Mouse (Mus musculus): Measurements from ENCODE around the gene Cytip. TPM values are rescaled to one million over a fixed set of nuclear protein-coding genes. Genes with fewer than 3 reads are reported as not detected.

Gene Cytip
- polyA plus RNA-seq (2015; fragmentation: Nextera tagmentation; extraction: Ambion mirVana), result 1.4 and 1.5 TPM in 2 replicates

DNA sequence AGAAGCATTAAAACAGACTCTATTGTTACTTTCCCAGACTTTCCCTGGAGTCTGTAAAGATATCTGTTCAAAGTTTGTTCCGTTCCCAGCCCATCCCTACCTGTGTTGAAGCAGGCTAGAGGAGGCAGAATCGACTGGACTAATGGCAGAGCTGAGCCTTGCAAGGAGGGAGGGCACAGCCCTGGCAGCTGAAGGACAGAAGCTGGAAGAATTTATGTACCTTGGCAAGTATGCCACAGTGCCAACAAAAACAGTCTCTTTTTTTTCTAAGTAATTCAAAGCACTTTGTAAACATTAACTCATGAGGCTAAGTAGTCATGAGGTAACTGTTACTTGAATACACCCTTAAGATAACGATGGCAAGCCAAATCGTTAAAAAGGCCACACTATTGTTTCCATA lies at the start of gene Cytip:
TSS of gene Cytip (minus strand) at position 187 of the 400 bp plus-strand sequence.
- WGBS, result 42% methylated on average over 4 of the region's 4 CpGs
- Histone ChIP-seq H3K4me1 (ENCODE audit: insufficient read depth, low read length) (0 out of 2 replicates have a peak, but pooled peaks cover 4% of the 10 kb centered on the region), H3K4me2 (replicated peaks; ENCODE audit: low read depth, low read length) (peak within 1 kb of the TSS; percentile 25), H3K9me3 (ENCODE audit: low read length) (no peaks in the 10 kb centered on the region), H3K36me3 (ENCODE audit: insufficient read depth, low read length) (no peaks in the 10 kb centered on the region), H3K27me3 (ENCODE audit: insufficient read depth, low read length) (no peaks in the 10 kb centered on the region), H3K9ac (replicated peaks; ENCODE audit: low read length) (no peak within 1 kb of the TSS), H3K27ac (ENCODE audit: low read length) (peak within 1 kb of the TSS; percentile 56; the same call in 1 of the 2 replicates), H3K4me3 (ENCODE audit: low read length) (no peak within 1 kb of the TSS)
- peak; percentile 94 for ATAC-seq (ENCODE audit: low FRiP score, low TSS enrichment)

DNA sequence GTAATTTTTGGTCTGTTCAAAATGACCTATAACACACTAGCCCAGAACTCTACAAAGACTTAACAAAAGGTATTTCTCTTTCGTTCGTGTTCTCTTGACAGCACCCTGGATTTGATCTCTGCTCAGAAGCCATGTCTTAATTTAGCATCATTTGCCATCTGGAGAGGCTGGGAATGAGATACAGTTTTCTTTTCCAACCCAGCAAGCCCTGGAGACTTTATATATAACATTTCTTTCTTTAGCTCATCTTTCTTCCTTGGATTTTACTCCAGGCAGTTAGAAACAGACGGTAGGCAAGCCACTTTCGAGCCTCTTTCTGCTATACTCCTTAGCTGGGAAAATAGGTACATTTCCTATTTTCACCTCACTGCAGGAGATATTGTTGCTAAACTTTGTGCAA lies 45.3 kb upstream of the Cytip start:
- no peaks in the 10 kb centered on the region for H3K4me1 ChIP-seq (ENCODE audit: insufficient read depth, low read length)
- H3K4me2 ChIP-seq (replicated peaks; ENCODE audit: low read depth, low read length), result no peak overlapping the region
- no peaks in the 10 kb centered on the region for H3K9me3 ChIP-seq (ENCODE audit: low read length)
- H3K36me3 ChIP-seq (ENCODE audit: insufficient read depth, low read length), result no peaks in the 10 kb centered on the region
- H3K4me3 ChIP-seq (ENCODE audit: low read length), result no peak overlapping the region
- WGBS, result 81% methylated on average over 4 of the region's 4 CpGs
- no peak overlapping the region for H3K27ac ChIP-seq (ENCODE audit: low read length)
- H3K27me3 ChIP-seq (ENCODE audit: insufficient read depth, low read length), result no peaks in the 10 kb centered on the region
- H3K9ac ChIP-seq (replicated peaks; ENCODE audit: low read length), result no peak overlapping the region
- ATAC-seq (ENCODE audit: low FRiP score, low TSS enrichment), result no peak

DNA sequence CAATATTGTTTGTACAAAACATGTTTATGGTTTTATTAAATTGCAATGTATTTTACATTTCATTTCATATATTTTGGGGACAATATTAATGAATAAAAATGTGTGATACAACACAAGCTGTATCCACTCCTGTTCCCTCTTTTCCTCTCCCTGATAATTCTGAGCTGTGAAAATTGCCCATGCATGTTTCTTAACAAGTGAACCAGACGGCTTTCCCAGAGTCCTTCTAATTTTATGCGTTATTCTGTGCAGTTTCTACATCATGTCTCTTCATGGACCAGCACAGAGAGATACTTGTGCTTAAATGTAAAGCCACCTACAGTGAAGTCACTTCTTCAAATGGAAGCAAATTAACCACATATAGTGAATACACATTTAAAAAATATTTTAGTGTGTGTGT lies 42.2 kb upstream of the Cytip start:
- H3K36me3 ChIP-seq (ENCODE audit: insufficient read depth, low read length), result no peaks in the 10 kb centered on the region
- H3K9ac ChIP-seq (replicated peaks; ENCODE audit: low read length), result no peak overlapping the region
- no peaks in the 10 kb centered on the region for H3K9me3 ChIP-seq (ENCODE audit: low read length)
- 83% methylated on average over 2 of the region's 2 CpGs for WGBS
- no peak overlapping the region for H3K27ac ChIP-seq (ENCODE audit: low read length)
- no peak overlapping the region for H3K4me2 ChIP-seq (replicated peaks; ENCODE audit: low read depth, low read length)
- no peaks in the 10 kb centered on the region for H3K4me1 ChIP-seq (ENCODE audit: insufficient read depth, low read length)
- H3K4me3 ChIP-seq (ENCODE audit: low read length), result no peak overlapping the region
- H3K27me3 ChIP-seq (ENCODE audit: insufficient read depth, low read length), result no peaks in the 10 kb centered on the region
- no peak for ATAC-seq (ENCODE audit: low FRiP score, low TSS enrichment)

DNA sequence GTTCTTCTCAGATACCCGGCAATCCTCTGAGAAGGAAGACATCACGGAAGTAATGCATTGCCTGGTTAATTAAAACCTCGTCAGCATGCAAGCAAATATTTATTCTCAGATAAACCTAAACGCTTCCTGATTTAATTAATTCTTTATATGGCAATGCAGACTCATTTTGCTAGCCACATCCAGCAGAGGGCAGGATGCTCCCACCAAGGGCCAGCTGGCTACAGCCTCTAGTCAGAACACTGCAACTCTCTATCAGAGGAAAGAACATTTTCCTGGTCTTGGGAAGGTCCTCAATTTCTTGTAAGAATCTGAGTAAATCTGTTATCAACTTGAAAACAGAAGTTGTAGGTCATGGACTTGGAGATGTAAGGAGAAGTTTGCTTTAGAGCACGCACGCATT lies 4.1 kb upstream of the Cytip start:
- Histone ChIP-seq H3K4me1 (ENCODE audit: insufficient read depth, low read length) (0 out of 2 replicates have a peak, but pooled peaks cover 4% of the 10 kb centered on the region), H3K27me3 (ENCODE audit: insufficient read depth, low read length) (no peaks in the 10 kb centered on the region), H3K36me3 (ENCODE audit: insufficient read depth, low read length) (no peaks in the 10 kb centered on the region), H3K27ac (ENCODE audit: low read length) (no peak overlapping the region), H3K9ac (replicated peaks; ENCODE audit: low read length) (no peak overlapping the region), H3K4me2 (replicated peaks; ENCODE audit: low read depth, low read length) (no peak overlapping the region), H3K4me3 (ENCODE audit: low read length) (no peak overlapping the region), H3K9me3 (ENCODE audit: low read length) (no peaks in the 10 kb centered on the region)
- peak; percentile 46; the same call in 1 of the 2 replicates for ATAC-seq (ENCODE audit: low FRiP score, low TSS enrichment)
- 68% methylated on average over 6 of the region's 6 CpGs for WGBS

DNA sequence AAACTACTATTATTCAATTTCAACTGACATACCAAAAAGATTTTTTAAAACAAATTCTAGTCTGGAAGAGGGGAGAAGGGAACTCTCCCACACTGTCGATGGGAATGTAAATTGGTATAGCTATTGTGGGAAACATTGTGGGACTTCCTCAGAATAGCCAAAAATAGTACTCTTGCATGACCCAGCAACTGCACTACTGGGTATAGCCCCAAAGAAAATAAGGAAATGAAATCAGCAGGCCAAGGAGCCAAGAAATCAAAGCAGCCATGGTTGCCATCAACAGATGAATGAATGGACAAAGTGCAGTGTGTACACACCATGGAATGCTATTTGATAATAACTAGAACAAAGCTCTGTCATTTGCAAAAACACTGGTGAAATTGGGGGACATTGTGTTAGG lies 1.5 kb upstream of the Cytip start:
- no peak overlapping the region for H3K4me2 ChIP-seq (replicated peaks; ENCODE audit: low read depth, low read length)
- H3K27me3 ChIP-seq (ENCODE audit: insufficient read depth, low read length), result no peaks in the 10 kb centered on the region
- no peak overlapping the region for H3K9ac ChIP-seq (replicated peaks; ENCODE audit: low read length)
- H3K4me1 ChIP-seq (ENCODE audit: insufficient read depth, low read length), result 0 out of 2 replicates have a peak, but pooled peaks cover 4% of the 10 kb centered on the region
- ATAC-seq (ENCODE audit: low FRiP score, low TSS enrichment), result no peak
- H3K4me3 ChIP-seq (ENCODE audit: low read length), result no peak overlapping the region
- H3K9me3 ChIP-seq (ENCODE audit: low read length), result no peaks in the 10 kb centered on the region
- no peaks in the 10 kb centered on the region for H3K36me3 ChIP-seq (ENCODE audit: insufficient read depth, low read length)
- no peak overlapping the region for H3K27ac ChIP-seq (ENCODE audit: low read length)
- 64% methylated on average over 1 of the region's 1 CpGs for WGBS

DNA sequence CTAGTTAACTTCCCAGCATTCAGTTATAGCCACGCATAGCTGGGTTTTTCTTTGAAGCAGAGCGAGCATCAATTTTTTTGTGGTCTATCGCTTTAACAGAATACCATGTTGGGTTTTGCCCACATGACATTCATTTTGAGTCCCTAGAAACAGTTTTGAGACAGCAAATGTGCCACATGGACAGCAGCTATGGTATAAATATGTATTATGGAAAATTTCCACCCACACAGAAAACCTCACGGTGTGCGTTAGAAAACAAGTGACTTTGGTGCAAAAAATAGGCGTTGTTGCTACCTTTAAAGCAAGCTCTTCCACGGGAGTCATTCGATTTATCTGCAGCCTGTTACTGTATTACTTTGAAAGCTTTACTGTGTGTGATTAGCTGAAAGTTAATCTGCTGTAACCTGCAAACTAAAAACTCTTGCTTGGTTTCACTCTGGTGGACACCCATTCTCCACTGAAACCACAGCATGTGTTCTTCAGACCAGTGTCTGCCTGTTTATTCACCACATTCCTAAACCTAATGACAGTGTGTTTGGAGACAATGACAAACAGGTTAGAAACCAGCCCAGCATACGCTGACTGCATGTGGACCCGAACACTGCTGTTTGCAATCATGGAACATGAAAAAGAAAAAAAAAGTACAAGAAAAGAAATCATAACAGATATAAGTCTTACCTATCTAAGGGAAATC lies 763 bp downstream of the Cytip start:
- Histone ChIP-seq H3K27ac (ENCODE audit: low read length) (peak overlapping the region; percentile 56; the same call in 1 of the 2 replicates), H3K4me2 (replicated peaks; ENCODE audit: low read depth, low read length) (peak overlapping the region; percentile 25; the same call in 1 of the 2 replicates), H3K9me3 (ENCODE audit: low read length) (no peaks in the 10 kb centered on the region), H3K27me3 (ENCODE audit: insufficient read depth, low read length) (no peaks in the 10 kb centered on the region), H3K36me3 (ENCODE audit: insufficient read depth, low read length) (no peaks in the 10 kb centered on the region), H3K4me1 (ENCODE audit: insufficient read depth, low read length) (0 out of 2 replicates have a peak, but pooled peaks cover 4% of the 10 kb centered on the region), H3K9ac (replicated peaks; ENCODE audit: low read length) (no peak overlapping the region), H3K4me3 (ENCODE audit: low read length) (no peak overlapping the region)
- WGBS, result 61% methylated on average over 10 of the region's 10 CpGs
- peak; percentile 54; the same call in 1 of the 2 replicates for ATAC-seq (ENCODE audit: low FRiP score, low TSS enrichment)

DNA sequence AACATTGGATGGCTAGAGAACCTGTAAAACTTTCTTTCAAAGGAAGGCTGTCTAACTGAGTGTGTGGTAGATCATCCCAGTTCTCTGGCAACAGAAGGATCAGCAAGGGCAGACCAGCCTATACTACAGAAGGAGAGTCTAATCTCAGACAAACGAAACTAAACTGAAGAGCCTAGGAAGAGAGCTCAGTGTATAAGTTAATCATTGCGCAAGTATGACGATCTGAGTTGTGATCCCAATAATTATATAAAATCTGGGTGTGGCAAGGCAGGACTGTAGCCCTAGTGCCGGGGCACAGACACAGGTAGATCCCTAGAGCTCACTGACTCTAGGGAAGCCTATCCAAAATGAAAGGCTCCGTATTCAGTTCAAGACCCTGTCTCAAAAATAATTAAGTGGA lies 3.2 kb downstream of the Cytip start:
- Histone ChIP-seq H3K4me2 (replicated peaks; ENCODE audit: low read depth, low read length) (no peak overlapping the region), H3K4me1 (ENCODE audit: insufficient read depth, low read length) (0 out of 2 replicates have a peak, but pooled peaks cover 4% of the 10 kb centered on the region), H3K27me3 (ENCODE audit: insufficient read depth, low read length) (no peaks in the 10 kb centered on the region), H3K36me3 (ENCODE audit: insufficient read depth, low read length) (no peaks in the 10 kb centered on the region), H3K9ac (replicated peaks; ENCODE audit: low read length) (no peak overlapping the region), H3K9me3 (ENCODE audit: low read length) (no peaks in the 10 kb centered on the region), H3K4me3 (ENCODE audit: low read length) (no peak overlapping the region), H3K27ac (ENCODE audit: low read length) (no peak overlapping the region)
- ATAC-seq (ENCODE audit: low FRiP score, low TSS enrichment), result no peak
- 86% methylated on average over 5 of the region's 5 CpGs for WGBS

DNA sequence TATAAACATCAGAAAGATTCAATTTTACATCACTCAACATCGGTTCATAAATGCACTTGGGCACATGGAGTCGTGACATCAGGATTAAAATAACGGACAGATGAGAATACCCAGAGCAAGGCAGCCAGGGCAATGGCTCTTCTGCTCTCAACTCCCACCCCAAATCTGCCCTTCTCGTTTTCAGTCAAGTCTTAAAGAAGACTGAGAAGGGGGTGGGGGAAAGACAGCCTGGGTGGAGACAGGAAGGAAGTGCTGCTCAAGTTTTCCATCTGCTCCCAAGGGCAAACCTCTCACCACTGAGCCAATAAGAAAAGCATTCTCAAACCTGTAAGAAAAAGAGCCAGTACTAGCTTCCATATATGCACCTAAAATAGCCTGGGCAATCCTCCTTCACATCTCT lies 5.8 kb downstream of the Cytip start:
- 69% methylated on average over 4 of the region's 4 CpGs for whole genome bisulfite sequencing
- H3K36me3 ChIP-seq (ENCODE audit: insufficient read depth, low read length), result no peaks in the 10 kb centered on the region
- H3K4me2 ChIP-seq (replicated peaks; ENCODE audit: low read depth, low read length), result no peak overlapping the region
- H3K9ac ChIP-seq (replicated peaks; ENCODE audit: low read length), result no peak overlapping the region
- H3K27ac ChIP-seq (ENCODE audit: low read length), result no peak overlapping the region
- no peak overlapping the region for H3K4me3 ChIP-seq (ENCODE audit: low read length)
- ATAC-seq (ENCODE audit: low FRiP score, low TSS enrichment), result no peak
- no peaks in the 10 kb centered on the region for H3K27me3 ChIP-seq (ENCODE audit: insufficient read depth, low read length)
- no peaks in the 10 kb centered on the region for H3K9me3 ChIP-seq (ENCODE audit: low read length)
- no peaks in the 10 kb centered on the region for H3K4me1 ChIP-seq (ENCODE audit: insufficient read depth, low read length)

DNA sequence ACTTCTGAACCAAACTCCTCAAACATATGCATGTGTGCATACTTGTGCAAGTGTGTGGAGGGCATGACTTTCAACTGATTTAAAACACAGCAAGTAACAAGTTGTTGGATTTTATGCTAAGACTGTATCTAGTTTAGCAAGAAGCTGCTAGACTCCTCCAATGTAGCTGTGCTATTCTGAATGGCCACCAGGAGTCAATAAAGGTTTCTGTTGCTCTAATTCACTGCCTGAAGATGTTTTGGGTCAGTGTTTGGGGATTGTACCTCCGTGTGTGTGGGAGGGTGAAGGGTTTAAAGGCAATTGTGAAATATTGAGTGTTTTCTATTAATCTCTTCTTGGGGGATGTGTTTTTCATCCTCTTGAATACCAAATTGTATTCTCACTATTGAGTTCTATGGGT lies 6.4 kb downstream of the Cytip start:
- no peak for ATAC-seq (ENCODE audit: low FRiP score, low TSS enrichment)
- H3K4me2 ChIP-seq (replicated peaks; ENCODE audit: low read depth, low read length), result no peak overlapping the region
- no peak overlapping the region for H3K9ac ChIP-seq (replicated peaks; ENCODE audit: low read length)
- no peaks in the 10 kb centered on the region for H3K27me3 ChIP-seq (ENCODE audit: insufficient read depth, low read length)
- H3K4me1 ChIP-seq (ENCODE audit: insufficient read depth, low read length), result no peaks in the 10 kb centered on the region
- H3K27ac ChIP-seq (ENCODE audit: low read length), result no peak overlapping the region
- H3K4me3 ChIP-seq (ENCODE audit: low read length), result no peak overlapping the region
- no peaks in the 10 kb centered on the region for H3K9me3 ChIP-seq (ENCODE audit: low read length)
- WGBS, result 15% methylated on average over 1 of the region's 1 CpGs
- H3K36me3 ChIP-seq (ENCODE audit: insufficient read depth, low read length), result no peaks in the 10 kb centered on the region

DNA sequence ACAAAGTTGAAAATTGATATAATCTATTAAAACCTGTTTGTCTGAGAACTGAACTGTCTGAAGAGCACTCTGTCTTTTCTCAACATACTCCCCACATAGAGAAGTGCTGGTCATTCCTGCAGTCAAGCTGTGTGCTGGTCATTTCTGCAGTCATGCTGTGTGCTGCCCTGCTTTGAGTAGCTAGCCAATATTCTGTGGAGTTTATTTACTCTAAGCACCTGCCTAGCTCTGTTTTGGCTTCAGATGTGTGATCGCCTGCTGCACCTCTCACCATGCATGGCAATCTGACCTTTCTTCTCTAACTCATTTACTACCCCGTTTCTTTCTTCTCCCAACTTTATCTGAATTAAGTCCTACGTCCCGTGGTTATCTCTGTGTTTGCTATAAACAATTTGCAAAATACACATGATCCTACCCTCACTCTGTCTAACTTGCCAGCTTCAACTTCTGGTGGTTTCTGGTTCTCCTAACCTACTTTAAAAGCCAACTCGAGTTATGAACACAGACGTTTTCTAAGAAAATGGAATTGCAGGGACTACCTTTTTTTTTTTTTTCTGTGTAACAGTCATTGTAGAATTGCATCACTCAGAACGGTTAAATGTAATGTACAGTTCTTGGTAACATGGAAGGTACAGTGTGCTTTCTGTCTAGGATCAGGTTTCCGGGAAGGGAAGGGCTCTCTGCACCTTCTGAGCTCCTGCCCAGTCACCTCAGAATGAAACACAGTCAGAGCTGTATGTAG lies 7.9 kb downstream of the Cytip start:
- WGBS, result 79% methylated on average over 8 of the region's 8 CpGs
- no peaks in the 10 kb centered on the region for H3K4me1 ChIP-seq (ENCODE audit: insufficient read depth, low read length)
- H3K27ac ChIP-seq (ENCODE audit: low read length), result no peak overlapping the region
- no peak overlapping the region for H3K4me3 ChIP-seq (ENCODE audit: low read length)
- no peaks in the 10 kb centered on the region for H3K9me3 ChIP-seq (ENCODE audit: low read length)
- H3K36me3 ChIP-seq (ENCODE audit: insufficient read depth, low read length), result no peaks in the 10 kb centered on the region
- no peak overlapping the region for H3K4me2 ChIP-seq (replicated peaks; ENCODE audit: low read depth, low read length)
- no peak overlapping the region for H3K9ac ChIP-seq (replicated peaks; ENCODE audit: low read length)
- no peaks in the 10 kb centered on the region for H3K27me3 ChIP-seq (ENCODE audit: insufficient read depth, low read length)
- no peak for ATAC-seq (ENCODE audit: low FRiP score, low TSS enrichment)

All from kidney, embryonic 16.5 days (tissue).